Mouse (Mus musculus): Measurements from ENCODE around the gene Ap3s2.

Ap3s2 gene

GRCm38 (mm10) chr7:79842163-79842562, 78.3 kb downstream of the Ap3s2 start:
- no peak for DNase-seq

DNA sequence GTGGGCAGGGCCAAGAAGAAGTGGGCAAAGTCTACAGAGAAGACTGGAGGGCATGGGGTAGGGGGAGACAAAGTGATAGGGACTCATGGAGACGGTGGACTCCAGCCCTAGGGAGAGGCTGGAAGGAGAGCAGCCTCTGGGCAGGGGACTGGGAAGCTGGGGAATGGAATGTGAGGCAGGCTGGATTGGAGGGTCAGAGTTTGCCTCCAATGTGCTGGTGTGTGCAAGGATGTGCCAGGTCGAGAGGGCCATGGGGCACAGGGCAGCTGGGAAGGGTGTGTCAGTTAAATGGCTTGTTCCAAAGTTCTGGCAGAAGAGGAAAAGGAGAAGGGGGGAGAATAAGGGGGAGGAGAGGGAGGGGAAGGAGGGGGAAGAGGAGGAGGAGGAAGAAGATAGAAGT, 83.2 kb downstream of the Ap3s2 start:
- DNase-seq: no peak

GRCm38 (mm10) chr7:79835196-79835595, 85.3 kb downstream of the Ap3s2 start:
- no peak for DNase-seq

GRCm38 (mm10) chr7:79832980-79833379, 87.5 kb downstream of the Ap3s2 start:
- DNase-seq: no peak

DNA sequence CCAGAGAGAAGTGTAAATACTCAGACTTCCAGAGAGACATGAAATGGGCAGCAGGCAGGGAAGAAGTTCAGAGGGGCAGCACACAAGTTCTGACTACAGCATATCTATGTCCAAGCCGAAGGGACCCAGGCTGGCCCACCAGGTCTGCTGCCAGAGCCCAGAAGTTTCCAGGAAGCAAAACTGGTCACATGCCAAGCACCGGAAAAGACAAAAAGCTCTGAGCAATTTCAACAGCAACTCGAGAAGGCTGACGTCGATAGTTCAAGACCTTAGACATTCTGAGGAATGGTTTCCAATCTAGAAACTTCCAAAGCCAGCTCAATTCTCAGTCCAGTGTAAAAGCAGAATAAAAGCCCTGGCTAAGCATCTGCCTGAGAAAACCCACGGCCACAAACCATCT, 88.9 kb downstream of the Ap3s2 start:
- DNase-seq: no peak

- no peak for DNase-seq
Observed at GRCm38 (mm10) chr7:79831145-79831544, 89.3 kb downstream of the Ap3s2 start.

GRCm38 (mm10) chr7:79828341-79828740, 92.1 kb downstream of the Ap3s2 start:
- no peak for DNase-seq
